Mouse (Mus musculus) embryonic facial prominence, embryonic 12.5 days (tissue): Measurements from ENCODE around the gene Tmem205. TPM values are rescaled to one million over a fixed set of nuclear protein-coding genes. Genes with fewer than 3 reads are reported as not detected.

Experiments
- ATAC-seq: fragments of 200-750 bp; cut with Nextera tagmentation; 2 replicates; pipeline ENCODE4 v1.8.0; 2017; ENCODE audit not compliant: insufficient number of reproducible peaks, insufficient read depth, low FRiP score, low TSS enrichment
- H3K27ac ChIP-seq: fragments of 300-500 bp; sonication (generic); 2 replicates; pipeline ENCODE4 v1.5.1; 2016; ENCODE audit warnings: mild to moderate bottlenecking
- H3K27me3 ChIP-seq: fragments of 300-500 bp; sonication (generic); 2 replicates; pipeline ENCODE4 v1.6.1; 2016; ENCODE audit warnings: mild to moderate bottlenecking, moderate library complexity
- H3K36me3 ChIP-seq: fragments of 300-500 bp; sonication (generic); 2 replicates; pipeline ENCODE4 v1.6.1; 2016; ENCODE audit warnings: mild to moderate bottlenecking
- H3K4me1 ChIP-seq: fragments of 300-500 bp; sonication (generic); 2 replicates; pipeline ENCODE4 v1.6.1; 2016
- H3K4me2 ChIP-seq: fragments of 300-500 bp; sonication (generic); replicated peaks from 2 replicates; pipeline ENCODE4 v1.6.1; 2016; ENCODE audit warnings: mild to moderate bottlenecking, moderate library complexity
- H3K4me3 ChIP-seq: fragments of 300-500 bp; sonication (generic); 2 replicates; pipeline ENCODE4 v1.5.1; 2016; ENCODE audit warnings: mild to moderate bottlenecking
- H3K9ac ChIP-seq: fragments of 300-500 bp; sonication (generic); 2 replicates; pipeline ENCODE4 v1.6.1; 2016; ENCODE audit warnings: mild to moderate bottlenecking, moderate library complexity
- H3K9me3 ChIP-seq: fragments of 300-500 bp; sonication (generic); 2 replicates; pipeline ENCODE4 v1.6.1; 2016; ENCODE audit warnings: mild to moderate bottlenecking, moderate library complexity
- WGBS: fragments of 180-500 bp; shearing (Covaris S2); methylation state at CpG from one replicate; pipeline ENCODE4 v1.1.7; 2016; 5-methylcytosine and 5-hydroxymethylcytosine counted together
- polyA plus RNA-seq: library from polyadenylated mRNA; unstranded; fragments of >200 nt; fragmentation: Nextera tagmentation; extraction: Ambion mirVana; gene quantifications from 2 replicates; pipeline ENCODE4 v1.2.1, GENCODE M21; 2016

Gene Tmem205
- polyA plus RNA-seq, 1 experiment from 2014 or later, result 40.5 TPM

- H3K27ac ChIP-seq, result no peak overlapping the region
- H3K9ac ChIP-seq, result no peak overlapping the region
- no peak overlapping the region for H3K4me2 ChIP-seq
- no peak for ATAC-seq
- H3K9me3 ChIP-seq, result no peaks in the 10 kb centered on the region
- 76% methylated on average over 10 of the region's 10 CpGs for whole genome bisulfite sequencing
- H3K4me1 ChIP-seq, result no peaks in the 10 kb centered on the region
- no peaks in the 10 kb centered on the region for H3K36me3 ChIP-seq
- H3K4me3 ChIP-seq, result no peak overlapping the region
- H3K27me3 ChIP-seq, result peaks cover 3% of the 10 kb centered on the region; the same call in 1 of the 2 replicates
Observed at GRCm38 (mm10) chr9:21909474-21910223, 17.7 kb downstream of the Tmem205 start.

- Histone ChIP-seq H3K27me3 (peaks cover 3% of the 10 kb centered on the region; the same call in 1 of the 2 replicates), H3K27ac (no peak overlapping the region), H3K36me3 (no peaks in the 10 kb centered on the region), H3K4me1 (no peaks in the 10 kb centered on the region), H3K9me3 (no peaks in the 10 kb centered on the region), H3K9ac (no peak overlapping the region), H3K4me2 (no peak overlapping the region), H3K4me3 (no peak overlapping the region)
- no peak for ATAC-seq
- 77% methylated on average over 11 of the region's 11 CpGs for WGBS
Observed at GRCm38 (mm10) chr9:21908216-21908615, 19.1 kb downstream of the Tmem205 start.

- no peak for ATAC-seq
- WGBS, result 86% methylated on average over 4 of the region's 4 CpGs
Observed at GRCm38 (mm10) chr9:21904031-21904430, 23.3 kb downstream of the Tmem205 start.

GRCm38 (mm10) chr9:21901223-21901820, 26.0 kb downstream of the Tmem205 start:
- no peak for ATAC-seq
- 15% methylated on average over 10 of the region's 10 CpGs for WGBS
- H3K27me3 ChIP-seq, result peaks cover 4% of the 10 kb centered on the region; the same call in 1 of the 2 replicates
- H3K9ac ChIP-seq, result no peak overlapping the region
- no peaks in the 10 kb centered on the region for H3K9me3 ChIP-seq
- peak overlapping the region; percentile 39 for H3K4me3 ChIP-seq
- H3K4me1 ChIP-seq, result no peaks in the 10 kb centered on the region
- peak overlapping the region; percentile 48 for H3K4me2 ChIP-seq
- H3K36me3 ChIP-seq, result no peaks in the 10 kb centered on the region
- no peak overlapping the region for H3K27ac ChIP-seq

More at GRCm38 (mm10) chr9:21904031-21904430, 23.3 kb downstream of the Tmem205 start:
- no peak overlapping the region for H3K4me3 ChIP-seq
- no peak overlapping the region for H3K4me2 ChIP-seq
- no peaks in the 10 kb centered on the region for H3K36me3 ChIP-seq
- H3K27ac ChIP-seq, result no peak overlapping the region
- no peaks in the 10 kb centered on the region for H3K4me1 ChIP-seq
- no peak overlapping the region for H3K9ac ChIP-seq
- H3K9me3 ChIP-seq, result no peaks in the 10 kb centered on the region
- H3K27me3 ChIP-seq, result peaks cover 4% of the 10 kb centered on the region; the same call in 1 of the 2 replicates

- H3K36me3 ChIP-seq, result no peaks in the 10 kb centered on the region
- ATAC-seq, result no peak
- no peaks in the 10 kb centered on the region for H3K27me3 ChIP-seq
- no peak overlapping the region for H3K4me2 ChIP-seq
- 61% methylated on average over 3 of the region's 3 CpGs for WGBS
- H3K4me1 ChIP-seq, result no peaks in the 10 kb centered on the region
- H3K27ac ChIP-seq, result no peak overlapping the region
- H3K9me3 ChIP-seq, result no peaks in the 10 kb centered on the region
- no peak overlapping the region for H3K9ac ChIP-seq
- no peak overlapping the region for H3K4me3 ChIP-seq
Observed at GRCm38 (mm10) chr9:21889229-21889628, 38.1 kb downstream of the Tmem205 start.

GRCm38 (mm10) chr9:21876601-21877000, 50.8 kb downstream of the Tmem205 start:
- no peak overlapping the region for H3K27ac ChIP-seq
- H3K36me3 ChIP-seq, result no peaks in the 10 kb centered on the region
- ATAC-seq, result no peak
- no peaks in the 10 kb centered on the region for H3K27me3 ChIP-seq
- no peak overlapping the region for H3K4me2 ChIP-seq
- no peaks in the 10 kb centered on the region for H3K4me1 ChIP-seq
- 64% methylated on average over 3 of the region's 3 CpGs for WGBS
- H3K4me3 ChIP-seq, result no peak overlapping the region
- no peak overlapping the region for H3K9ac ChIP-seq
- H3K9me3 ChIP-seq, result no peaks in the 10 kb centered on the region

- Histone ChIP-seq H3K9ac (no peak overlapping the region), H3K4me2 (no peak overlapping the region), H3K27ac (no peak overlapping the region), H3K9me3 (no peaks in the 10 kb centered on the region), H3K4me1 (no peaks in the 10 kb centered on the region), H3K36me3 (no peaks in the 10 kb centered on the region), H3K27me3 (no peaks in the 10 kb centered on the region), H3K4me3 (no peak overlapping the region)
- ATAC-seq, result no peak
- 68% methylated on average over 4 of the region's 4 CpGs for WGBS
Observed at GRCm38 (mm10) chr9:21872204-21872603, 55.2 kb downstream of the Tmem205 start.

Other genes starting within 250 kb of the Tmem205 start
- gene Ldlr, start 204.1 kb downstream of the Tmem205 start, polyA plus RNA-seq, result 33.5 and 36.8 TPM in 2 replicates
- gene Spc24, start 167.3 kb downstream of the Tmem205 start, polyA plus RNA-seq, result 117 and 126 TPM in 2 replicates
- 20.4 and 21.6 TPM in 2 replicates for gene Kank2, start 128.8 kb downstream of the Tmem205 start, polyA plus RNA-seq
- 0.96 and 1.7 TPM in 2 replicates for gene Angptl8, start 92.0 kb downstream of the Tmem205 start, polyA plus RNA-seq
- gene Dock6, start 74.9 kb downstream of the Tmem205 start, polyA plus RNA-seq, result 30.8 and 33.3 TPM in 2 replicates
- gene Rab3d, start 9.4 kb downstream of the Tmem205 start, polyA plus RNA-seq, result 10.2 and 11.1 TPM in 2 replicates
- gene Ccdc159, start 85 bp downstream of the Tmem205 start, polyA plus RNA-seq, result 5.3 and 5.6 TPM in 2 replicates
- 15.9 and 16.2 TPM in 2 replicates for gene Plppr2, start 9.5 kb upstream of the Tmem205 start, polyA plus RNA-seq
- 5.6 and 7.0 TPM in 2 replicates for gene Swsap1, start 28.2 kb upstream of the Tmem205 start, polyA plus RNA-seq
- gene Epor, start 36.0 kb upstream of the Tmem205 start, polyA plus RNA-seq, result 6.6 and 7.8 TPM in 2 replicates
- 1.3 and 1.4 TPM in 2 replicates for gene Rgl3, start 61.9 kb upstream of the Tmem205 start, polyA plus RNA-seq
- gene Ccdc151, start 75.1 kb upstream of the Tmem205 start, polyA plus RNA-seq, result 2.0 and 2.2 TPM in 2 replicates
- 113 and 115 TPM in 2 replicates for gene Prkcsh, start 75.2 kb upstream of the Tmem205 start, polyA plus RNA-seq
- gene Elavl3, start 124.5 kb upstream of the Tmem205 start, polyA plus RNA-seq, result 6.4 and 8.2 TPM in 2 replicates
- not detected in 2 replicates for gene Gm49318, start 143.7 kb upstream of the Tmem205 start, polyA plus RNA-seq
- gene Zfp653, start 143.8 kb upstream of the Tmem205 start, polyA plus RNA-seq, result 15.0 and 15.8 TPM in 2 replicates
- gene Ecsit, start 157.9 kb upstream of the Tmem205 start, polyA plus RNA-seq, result 36.7 and 38.0 TPM in 2 replicates
- gene Cnn1, start 171.7 kb upstream of the Tmem205 start, polyA plus RNA-seq, result 2.1 and 3.3 TPM in 2 replicates
- gene Elof1, start 189.6 kb upstream of the Tmem205 start, polyA plus RNA-seq, result 185 and 200 TPM in 2 replicates
- 8.2 and 8.5 TPM in 2 replicates for gene Acp5, start 208.2 kb upstream of the Tmem205 start, polyA plus RNA-seq
- gene Pigyl, start 229.3 kb upstream of the Tmem205 start, polyA plus RNA-seq, result 63.5 and 66.1 TPM in 2 replicates